Mouse (Mus musculus): Measurements from ENCODE around the gene 4921524J17Rik. TPM values are rescaled to one million over a fixed set of nuclear protein-coding genes. Genes with fewer than 3 reads are reported as not detected.
A peak's percentile ranks its signal among the peaks of the same experiment; 100 is the strongest.

Gene 4921524J17Rik
- total RNA-seq (2021), result 29.9 and 58.2 TPM in 2 replicates
- long read RNA-seq, transcript 4921524J17Rik-201 (4 exons, 1,587 nt), result major isoform, 53 of 58 reads
- long read RNA-seq, partial matches to known transcripts, result 2 of 58 reads
- long read RNA-seq, other reads (novel, unspliced or antisense), result 1 of 58 reads

DNA sequence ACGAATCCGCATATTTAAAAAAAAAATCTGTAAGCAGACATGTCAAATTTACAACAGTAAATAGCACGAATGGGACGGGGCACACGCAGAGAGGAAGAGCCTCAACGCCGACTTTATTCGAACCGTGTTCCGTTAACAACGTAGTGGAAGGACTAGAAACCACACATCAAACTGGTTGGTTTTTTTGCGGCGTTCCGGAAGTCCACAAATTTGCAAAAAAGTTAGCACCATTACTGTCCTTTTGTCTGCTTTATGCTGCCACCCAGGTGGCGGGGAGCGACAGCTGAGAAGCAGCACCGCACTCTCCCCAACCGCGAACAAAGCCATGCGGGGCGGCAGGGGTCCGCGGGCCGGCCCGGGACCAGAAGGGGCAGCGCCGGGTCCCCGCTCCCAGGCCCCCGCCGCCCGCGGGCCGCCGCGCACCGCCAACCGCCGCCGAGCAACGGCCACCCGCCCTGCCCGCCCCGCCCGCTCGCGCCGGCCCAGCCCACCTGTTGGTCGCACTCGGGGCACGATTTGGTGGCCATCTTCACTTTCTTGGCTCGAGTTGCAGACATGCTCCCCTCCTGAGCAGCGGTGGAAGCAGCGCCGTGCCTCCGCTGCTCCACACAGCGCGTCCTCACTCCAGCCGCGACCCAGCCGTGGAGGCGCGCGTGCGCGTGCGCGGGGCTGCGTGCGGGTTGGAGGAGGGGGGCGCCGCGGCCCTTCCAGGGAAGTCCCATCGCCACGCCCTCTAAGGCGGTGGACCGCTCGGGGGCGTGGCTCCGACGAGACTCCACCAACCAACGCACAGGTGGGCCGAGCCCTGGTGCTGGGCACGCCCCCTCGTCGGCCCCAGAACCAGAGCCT, at the start of gene 4921524J17Rik:
TSS of gene 4921524J17Rik (minus strand) at position 666 of the 849 bp plus-strand sequence.
- peak; percentile 98 for DNase-seq

- DNase-seq, result no peak
Measured at GRCm38 (mm10) chr8:85482427-85482826, 49.8 kb upstream of the 4921524J17Rik start.

DNA sequence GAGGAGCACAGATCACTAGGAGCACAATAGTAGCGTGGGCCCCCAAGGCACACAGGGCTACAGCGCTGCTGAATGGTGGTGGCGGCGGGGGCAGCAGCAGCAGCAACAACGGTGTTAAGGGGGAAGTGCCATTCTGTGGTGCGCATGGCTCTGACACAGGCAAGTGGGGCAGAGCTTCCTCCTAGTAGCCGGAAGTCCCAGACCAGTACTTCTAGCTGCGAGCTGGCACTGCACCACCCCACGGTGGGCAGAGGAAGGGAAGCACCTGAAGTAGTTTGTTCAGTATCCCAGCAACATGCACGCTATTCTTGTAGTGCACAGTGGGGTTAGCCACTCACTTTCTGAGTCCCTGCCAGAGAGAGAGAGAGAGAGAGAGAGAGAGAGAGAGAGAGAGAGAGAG, 49.3 kb upstream of the 4921524J17Rik start:
- no peak for DNase-seq

DNA sequence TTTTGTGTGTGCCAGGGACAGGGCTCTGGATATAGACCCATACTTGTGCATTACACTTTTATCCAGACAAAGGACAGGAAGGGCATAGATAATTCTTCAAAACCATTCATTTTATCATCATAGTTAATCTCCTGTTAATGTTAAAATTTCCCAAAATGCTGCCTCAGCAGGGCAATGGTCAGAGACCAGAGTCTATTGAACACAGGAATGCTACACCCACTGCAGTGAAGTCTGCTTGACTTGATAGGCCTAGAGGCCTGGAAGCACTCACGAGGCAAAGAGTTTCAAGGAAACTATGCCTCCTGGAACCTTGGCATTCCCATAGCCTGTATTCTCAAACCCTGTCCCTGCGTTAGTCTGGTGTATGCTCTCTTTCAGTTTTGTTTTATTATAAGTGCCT, 47.1 kb upstream of the 4921524J17Rik start:
- DNase-seq, result no peak

DNA sequence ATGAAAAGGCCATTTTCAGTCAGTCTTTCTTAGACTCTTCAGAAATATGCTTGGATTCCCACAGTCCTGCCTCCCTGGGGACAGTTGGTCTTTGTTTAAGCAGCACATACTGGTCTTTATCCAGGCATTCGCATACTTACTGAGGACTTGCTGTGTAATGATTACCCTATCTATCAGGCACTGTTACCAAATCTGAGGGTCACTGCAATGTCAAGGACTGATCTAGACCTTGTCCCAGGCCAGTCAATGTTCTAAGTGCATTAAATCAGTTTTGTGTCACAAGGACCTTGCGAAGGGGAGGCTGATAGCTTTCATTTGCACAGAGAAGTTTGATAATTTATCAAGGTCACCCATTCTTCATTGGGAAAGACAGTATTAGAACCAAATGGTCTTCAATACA, 45.8 kb upstream of the 4921524J17Rik start:
- DNase-seq, result no peak

DNA sequence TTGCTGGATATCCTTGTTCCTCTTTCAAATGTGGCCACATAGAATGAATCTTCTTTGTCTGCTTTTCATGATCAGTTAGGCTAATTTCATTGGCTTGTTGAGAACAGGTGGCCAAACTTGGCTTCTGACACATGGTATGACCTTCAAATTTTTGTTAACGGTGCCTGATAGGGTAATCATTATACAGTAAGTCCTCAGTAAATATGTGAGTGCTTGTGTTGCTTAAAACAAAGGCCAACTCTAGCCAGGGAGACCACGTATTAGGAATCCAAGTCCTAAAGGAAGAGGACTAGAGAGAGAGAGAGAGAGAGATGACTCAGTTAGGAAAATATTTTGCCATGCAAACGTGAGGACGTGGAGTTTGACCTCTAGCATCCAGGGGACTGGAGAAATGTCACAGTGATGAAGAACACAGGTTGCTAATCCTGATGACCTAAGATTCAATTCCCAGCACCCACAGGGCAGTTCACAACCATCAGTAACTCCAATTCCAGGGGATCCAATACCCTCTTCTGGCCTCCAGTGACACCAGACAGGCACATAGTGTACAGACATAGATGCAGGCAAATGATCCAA, 44.4 kb upstream of the 4921524J17Rik start:
- no peak for DNase-seq

GRCm38 (mm10) chr8:85474924-85475323, 42.3 kb upstream of the 4921524J17Rik start:
- DNase-seq, result no peak

DNA sequence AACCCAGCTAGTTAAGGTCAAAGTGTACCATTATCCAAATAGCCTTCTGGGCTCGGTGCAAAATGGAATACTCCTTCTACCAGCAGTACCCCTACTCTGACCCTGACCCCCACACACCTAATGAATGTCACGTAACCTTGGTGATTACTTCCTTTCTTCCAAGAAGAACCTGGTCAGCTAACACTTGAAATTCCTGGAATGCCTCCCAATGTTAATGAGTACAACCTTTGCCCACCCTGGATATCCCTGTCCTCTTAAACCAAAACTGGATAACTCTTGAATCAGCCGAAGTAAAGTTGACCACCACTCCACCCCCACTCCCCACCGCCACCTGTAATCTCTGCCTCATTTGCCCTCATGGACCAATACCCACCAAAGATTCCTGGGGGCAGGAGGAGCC, 40.6 kb upstream of the 4921524J17Rik start:
- no peak for DNase-seq

- no peak for DNase-seq
Measured at GRCm38 (mm10) chr8:85472800-85473199, 40.2 kb upstream of the 4921524J17Rik start.

DNA sequence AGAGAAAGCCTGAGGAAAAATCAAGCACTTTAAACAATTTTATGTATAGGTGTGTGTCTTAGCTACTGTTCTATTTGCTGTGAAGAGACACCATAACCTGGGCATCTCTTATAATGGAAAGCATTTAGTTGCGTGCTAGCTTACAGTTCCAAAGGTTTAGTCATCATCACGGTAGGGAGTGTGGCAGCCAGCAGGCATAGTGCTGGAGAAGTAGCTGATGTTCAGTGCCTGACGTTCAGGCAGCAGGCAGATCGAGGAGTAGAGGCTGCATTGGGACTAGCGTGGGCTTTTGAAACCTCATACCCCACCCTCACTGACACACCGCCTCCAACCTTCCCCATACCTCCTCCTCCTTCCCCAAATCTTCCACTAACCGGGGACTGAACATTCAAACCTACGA, 38.1 kb upstream of the 4921524J17Rik start:
- no peak for DNase-seq

DNA sequence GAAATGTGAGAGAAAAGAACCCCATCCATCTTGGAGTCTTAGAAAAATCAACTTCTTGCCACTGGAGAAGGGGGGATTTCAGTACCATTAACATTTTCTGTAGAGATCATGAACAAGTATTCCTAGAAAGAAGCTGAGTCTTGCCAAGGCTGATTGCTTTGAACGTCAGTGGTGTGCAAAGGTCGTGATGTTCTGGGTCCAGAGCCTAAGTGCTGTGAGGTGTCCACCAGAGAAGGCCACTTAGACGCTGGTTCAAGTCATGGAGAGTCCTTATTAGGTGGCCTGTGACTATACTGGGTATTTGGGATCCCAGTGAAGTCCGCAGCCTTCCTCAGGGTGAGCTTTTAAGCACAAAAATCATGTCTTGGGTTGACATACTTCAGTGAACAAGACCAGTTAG, 33.4 kb upstream of the 4921524J17Rik start:
- no peak for DNase-seq

GRCm38 (mm10) chr8:85464316-85464715, 31.7 kb upstream of the 4921524J17Rik start:
- no peak for DNase-seq

- DNase-seq, result no peak
Measured at GRCm38 (mm10) chr8:85462441-85462840, 29.8 kb upstream of the 4921524J17Rik start.

GRCm38 (mm10) chr8:85461377-85461776, 28.7 kb upstream of the 4921524J17Rik start:
- no peak for DNase-seq

- DNase-seq, result no peak
Measured at GRCm38 (mm10) chr8:85460804-85461203, 28.2 kb upstream of the 4921524J17Rik start.

DNA sequence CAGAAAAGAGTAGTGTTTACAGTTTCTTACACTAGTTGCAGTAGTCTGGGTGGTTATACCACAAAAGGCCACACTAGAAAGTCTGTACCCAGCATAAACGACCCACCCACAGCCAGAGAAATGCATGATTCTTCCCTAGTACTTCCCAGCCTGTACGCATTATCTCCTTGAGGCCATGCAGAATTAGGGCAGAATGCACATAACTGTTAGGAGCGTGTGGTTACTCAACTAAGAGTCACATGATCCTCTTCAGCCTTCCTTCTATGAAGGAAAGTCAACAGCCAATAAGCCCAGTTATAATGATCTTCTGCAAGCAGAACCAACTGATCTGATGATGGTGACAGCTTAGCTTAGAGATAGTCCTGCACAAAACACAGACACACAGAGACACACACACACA, 26.9 kb upstream of the 4921524J17Rik start:
- DNase-seq, result no peak

DNA sequence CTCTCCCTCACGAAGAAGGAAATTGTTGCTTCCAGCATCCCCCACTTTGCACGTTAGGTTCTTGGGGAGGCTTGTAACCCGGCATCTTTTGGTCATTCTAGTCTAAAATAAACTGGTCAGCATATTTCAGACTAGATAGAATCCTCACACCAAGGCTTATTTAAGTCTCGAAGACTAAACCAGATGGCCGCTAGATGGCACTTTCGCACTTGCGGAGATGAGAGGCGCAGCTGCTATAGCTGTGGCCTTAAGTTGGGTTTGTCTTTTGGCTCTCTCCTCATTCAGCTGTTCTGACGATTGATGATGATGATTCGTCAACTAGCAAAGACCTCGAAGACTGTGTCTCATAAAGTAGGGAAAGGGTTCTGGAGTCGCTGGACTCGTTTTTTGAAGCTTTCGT, 23.9 kb upstream of the 4921524J17Rik start:
- DNase-seq, result peak; percentile 62

DNA sequence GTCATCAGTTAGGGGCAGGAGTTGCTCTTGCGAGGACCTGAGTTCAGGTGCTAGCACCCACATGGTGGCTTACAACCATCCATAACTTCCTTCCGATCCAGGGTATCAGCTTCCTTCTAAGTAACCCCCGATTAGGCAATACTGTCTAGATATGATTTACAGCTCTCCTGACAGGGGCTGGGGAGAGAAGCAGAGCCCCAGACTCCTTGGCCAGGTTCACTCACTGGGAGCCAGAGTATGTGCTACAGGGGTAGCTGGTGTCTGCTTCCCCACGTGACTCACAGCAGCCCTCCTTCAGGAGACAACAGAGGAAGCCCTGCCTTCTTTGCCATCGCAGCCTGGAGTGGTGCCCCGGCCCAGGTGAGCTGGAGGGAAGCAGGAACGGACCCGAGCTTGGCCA, 22.1 kb upstream of the 4921524J17Rik start:
- DNase-seq, result no peak

DNA sequence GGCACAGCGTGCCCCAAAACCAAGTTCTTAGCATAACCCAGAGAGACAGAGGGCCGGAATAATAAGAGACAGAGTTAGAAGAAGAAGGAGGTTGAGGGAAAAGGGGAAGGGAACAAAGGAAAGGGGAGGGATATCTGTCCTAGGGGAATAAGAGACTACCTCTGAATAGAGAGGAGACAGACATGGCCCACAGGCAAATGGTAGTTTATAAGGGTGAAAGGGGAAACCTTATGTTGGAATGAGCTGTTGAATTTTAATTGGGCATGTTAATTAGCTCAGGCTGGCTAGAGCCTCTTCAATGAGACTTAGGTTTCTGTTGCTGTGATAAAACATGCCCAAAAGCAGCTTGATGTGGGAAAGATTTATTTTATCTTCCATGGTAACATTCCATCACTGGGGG, 20.6 kb upstream of the 4921524J17Rik start:
- no peak for DNase-seq

DNA sequence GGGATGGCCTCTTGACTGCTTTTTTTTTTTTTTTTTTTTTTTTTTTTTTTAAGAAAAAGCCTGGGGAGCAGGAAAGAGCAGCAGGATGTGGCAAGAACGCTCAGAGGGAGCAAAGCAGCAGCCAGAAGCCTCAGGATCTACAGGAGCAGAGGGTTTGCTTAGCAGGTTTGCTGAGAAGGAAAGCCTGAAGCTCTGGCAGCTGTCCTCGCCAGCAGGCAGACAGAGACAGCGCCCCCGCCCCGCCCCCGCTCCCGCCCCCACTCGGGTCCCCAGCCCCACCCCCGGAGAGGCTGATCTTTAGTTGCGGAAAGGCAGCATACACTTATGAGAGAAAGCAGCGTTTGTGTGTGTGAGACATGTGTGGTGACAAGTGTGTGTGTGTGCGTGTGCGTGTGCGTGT, 19.7 kb upstream of the 4921524J17Rik start:
- DNase-seq, result no peak

GRCm38 (mm10) chr8:85450335-85450734, 17.7 kb upstream of the 4921524J17Rik start:
- no peak for DNase-seq

GRCm38 (mm10) chr8:85445936-85446685, 13.5 kb upstream of the 4921524J17Rik start:
- DNase-seq, result no peak

- no peak for DNase-seq
Measured at GRCm38 (mm10) chr8:85444092-85444491, 11.5 kb upstream of the 4921524J17Rik start.
